Mouse (Mus musculus) megakaryocyte, embryonic 14.5 days (primary cell): ENCODE data around the gene Hdgfl3. TPM values are rescaled to one million over a fixed set of nuclear protein-coding genes. Genes with fewer than 3 reads are reported as not detected.

Source experiments
- H3K27me3 ChIP-seq: replicated peaks from 2 replicates; pipeline ENCODE3; 2012; ENCODE audit warnings: inconsistent platforms
- H3K36me3 ChIP-seq: replicated peaks from 2 replicates; pipeline ENCODE3; 2012; ENCODE audit warnings: low read length, inconsistent platforms, mixed read lengths
- H3K4me1 ChIP-seq: 2 replicates; pipeline ENCODE4 v1.6.1; 2012; ENCODE audit warnings: inconsistent platforms
- H3K4me3 ChIP-seq: replicated peaks from 2 replicates; pipeline ENCODE3; 2012; ENCODE audit warnings: moderate library complexity, mild to moderate bottlenecking, inconsistent platforms
- H3K9me3 ChIP-seq: 2 replicates; pipeline ENCODE4 v1.6.1; 2012; ENCODE audit warnings: inconsistent platforms
- FLI1 ChIP-seq: IDR thresholded peaks from 2 replicates; pipeline ENCODE4 v1.6.1; 2012; ENCODE audit warnings: low read length, inconsistent platforms, mixed read lengths
- GATA1 ChIP-seq: IDR thresholded peaks from 3 replicates; pipeline ENCODE4 v1.6.1; 2012; ENCODE audit warnings: mixed read lengths, low read length, inconsistent platforms, borderline replicate concordance
- polyA plus RNA-seq: library from polyadenylated mRNA; stranded (reverse); fragments of >175 nt; gene quantifications from 2 replicates; pipeline ENCODE4 v1.2.3, GENCODE M21; 2012; ENCODE audit warnings: low replicate concordance; ENCODE audit not compliant: insufficient read depth

Gene Hdgfl3
- polyA plus RNA-seq, 1 experiment: not detected

GRCm38 (mm10) chr7:81918316-81918715 lies 16.0 kb downstream of the Hdgfl3 start:
- Histone ChIP-seq H3K36me3 (no peaks in the 10 kb centered on the region), H3K4me1 (no peaks in the 10 kb centered on the region; the same call in 1 of the 2 replicates), H3K27me3 (peaks cover 6% of the 10 kb centered on the region), H3K9me3 (no peaks in the 10 kb centered on the region), H3K4me3 (no peak overlapping the region)
- TF ChIP-seq GATA1: no peak
- no peak for TF ChIP-seq FLI1

GRCm38 (mm10) chr7:81904926-81905325 lies 29.3 kb downstream of the Hdgfl3 start:
- Histone ChIP-seq H3K4me3 (no peak overlapping the region), H3K27me3 (peaks cover 12% of the 10 kb centered on the region), H3K36me3 (no peaks in the 10 kb centered on the region), H3K4me1 (0 out of 2 replicates have a peak, but pooled peaks cover 3% of the 10 kb centered on the region), H3K9me3 (no peaks in the 10 kb centered on the region)
- TF ChIP-seq FLI1: no peak
- no peak for TF ChIP-seq GATA1

- H3K36me3 ChIP-seq: no peaks in the 10 kb centered on the region
- 0 out of 2 replicates have a peak, but pooled peaks cover 3% of the 10 kb centered on the region for H3K4me1 ChIP-seq
- no peak for TF ChIP-seq FLI1
- no peak for TF ChIP-seq GATA1
- peaks cover 11% of the 10 kb centered on the region for H3K27me3 ChIP-seq
- no peak overlapping the region for H3K4me3 ChIP-seq
- H3K9me3 ChIP-seq: no peaks in the 10 kb centered on the region
Observed at GRCm38 (mm10) chr7:81904094-81904493, 30.2 kb downstream of the Hdgfl3 start.

GRCm38 (mm10) chr7:81899361-81899760 lies 34.9 kb downstream of the Hdgfl3 start:
- 0 out of 2 replicates have a peak, but pooled peaks cover 3% of the 10 kb centered on the region for H3K4me1 ChIP-seq
- H3K27me3 ChIP-seq: peaks cover 9% of the 10 kb centered on the region
- no peaks in the 10 kb centered on the region for H3K36me3 ChIP-seq
- TF ChIP-seq FLI1 (no peak), GATA1 (no peak)
- no peak overlapping the region for H3K4me3 ChIP-seq
- H3K9me3 ChIP-seq: no peaks in the 10 kb centered on the region

GRCm38 (mm10) chr7:81885128-81885527 lies 49.1 kb downstream of the Hdgfl3 start:
- H3K9me3 ChIP-seq: no peaks in the 10 kb centered on the region
- no peaks in the 10 kb centered on the region for H3K4me1 ChIP-seq
- no peak overlapping the region for H3K4me3 ChIP-seq
- peaks cover 4% of the 10 kb centered on the region for H3K27me3 ChIP-seq
- peaks cover 6% of the 10 kb centered on the region for H3K36me3 ChIP-seq
- TF ChIP-seq GATA1 (no peak), FLI1 (no peak)

GRCm38 (mm10) chr7:81881600-81881999 lies 52.7 kb downstream of the Hdgfl3 start:
- Histone ChIP-seq H3K4me1 (no peaks in the 10 kb centered on the region; the same call in 1 of the 2 replicates), H3K36me3 (peaks cover 22% of the 10 kb centered on the region), H3K9me3 (no peaks in the 10 kb centered on the region), H3K27me3 (peaks cover 3% of the 10 kb centered on the region), H3K4me3 (no peak overlapping the region)
- TF ChIP-seq GATA1 (no peak), FLI1 (no peak)

GRCm38 (mm10) chr7:81880797-81881196 lies 53.5 kb downstream of the Hdgfl3 start:
- H3K27me3 ChIP-seq: peaks cover 3% of the 10 kb centered on the region
- TF ChIP-seq GATA1: no peak
- no peak for TF ChIP-seq FLI1

GRCm38 (mm10) chr7:81880286-81880685 lies 54.0 kb downstream of the Hdgfl3 start:
- H3K9me3 ChIP-seq: no peaks in the 10 kb centered on the region
- peaks cover 22% of the 10 kb centered on the region for H3K36me3 ChIP-seq
- H3K27me3 ChIP-seq: peaks cover 3% of the 10 kb centered on the region
- H3K4me1 ChIP-seq: no peaks in the 10 kb centered on the region; the same call in 1 of the 2 replicates
- TF ChIP-seq GATA1 (no peak), FLI1 (no peak)
- H3K4me3 ChIP-seq: no peak overlapping the region

More at GRCm38 (mm10) chr7:81880797-81881196, 53.5 kb downstream of the Hdgfl3 start:
- H3K4me3 ChIP-seq: no peak overlapping the region
- no peaks in the 10 kb centered on the region for H3K9me3 ChIP-seq
- H3K4me1 ChIP-seq: no peaks in the 10 kb centered on the region; the same call in 1 of the 2 replicates
- peaks cover 22% of the 10 kb centered on the region for H3K36me3 ChIP-seq

GRCm38 (mm10) chr7:81875372-81875771 lies 58.9 kb downstream of the Hdgfl3 start:
- no peak overlapping the region for H3K4me3 ChIP-seq
- TF ChIP-seq FLI1: no peak
- H3K9me3 ChIP-seq: no peaks in the 10 kb centered on the region
- H3K4me1 ChIP-seq: peaks cover 19% of the 10 kb centered on the region
- H3K36me3 ChIP-seq: peaks cover 44% of the 10 kb centered on the region
- peaks cover 3% of the 10 kb centered on the region for H3K27me3 ChIP-seq

- Histone ChIP-seq H3K27me3 (peaks cover 3% of the 10 kb centered on the region), H3K36me3 (peaks cover 51% of the 10 kb centered on the region), H3K4me3 (no peak overlapping the region), H3K9me3 (no peaks in the 10 kb centered on the region), H3K4me1 (peaks cover 26% of the 10 kb centered on the region)
- no peak for TF ChIP-seq GATA1
- TF ChIP-seq FLI1: no peak
Observed at GRCm38 (mm10) chr7:81874636-81875035, 59.6 kb downstream of the Hdgfl3 start.

- peaks cover 56% of the 10 kb centered on the region for H3K36me3 ChIP-seq
- peaks cover 3% of the 10 kb centered on the region for H3K27me3 ChIP-seq
- no peaks in the 10 kb centered on the region for H3K9me3 ChIP-seq
- no peak for TF ChIP-seq GATA1
- TF ChIP-seq FLI1: no peak
- peaks cover 33% of the 10 kb centered on the region for H3K4me1 ChIP-seq
- no peak overlapping the region for H3K4me3 ChIP-seq
Observed at GRCm38 (mm10) chr7:81873807-81874206, 60.5 kb downstream of the Hdgfl3 start.
